Mouse (Mus musculus) embryonic facial prominence, embryonic 15.5 days (tissue): ENCODE results near the gene B4galt3. TPM values are rescaled to one million over a fixed set of nuclear protein-coding genes. Genes with fewer than 3 reads are reported as not detected.

Source experiments
- ATAC-seq: fragments of 200-750 bp; cut with Nextera tagmentation; 2 replicates; pipeline ENCODE4 v1.8.0; 2017; ENCODE audit warnings: low read depth, moderate TSS enrichment; ENCODE audit not compliant: insufficient number of reproducible peaks, low FRiP score, low TSS enrichment
- H3K27ac ChIP-seq: fragments of 300-500 bp; sonication (generic); replicated peaks from 2 replicates; pipeline ENCODE4 v1.5.1; 2015; ENCODE audit warnings: mild to moderate bottlenecking, inconsistent platforms
- H3K27me3 ChIP-seq: fragments of 300-500 bp; sonication (generic); 2 replicates; pipeline ENCODE4 v1.6.1; 2015; ENCODE audit warnings: inconsistent platforms
- H3K36me3 ChIP-seq: fragments of 300-500 bp; sonication (generic); 2 replicates; pipeline ENCODE4 v1.6.1; 2015; ENCODE audit warnings: mild to moderate bottlenecking, inconsistent platforms
- H3K4me1 ChIP-seq: fragments of 300-500 bp; sonication (generic); 2 replicates; pipeline ENCODE4 v1.6.1; 2015; ENCODE audit warnings: inconsistent platforms
- H3K4me2 ChIP-seq: fragments of 300-500 bp; sonication (generic); replicated peaks from 2 replicates; pipeline ENCODE4 v1.6.1; 2015; ENCODE audit warnings: mild to moderate bottlenecking, inconsistent platforms
- H3K4me3 ChIP-seq: fragments of 300-500 bp; sonication (generic); replicated peaks from 2 replicates; pipeline ENCODE4 v1.5.1; 2015; ENCODE audit warnings: mild to moderate bottlenecking, inconsistent platforms
- H3K9ac ChIP-seq: fragments of 300-500 bp; sonication (generic); 2 replicates; pipeline ENCODE4 v1.6.1; 2015; ENCODE audit warnings: inconsistent platforms
- H3K9me3 ChIP-seq: fragments of 300-500 bp; sonication (generic); replicated peaks from 2 replicates; pipeline ENCODE4 v1.6.1; 2016; ENCODE audit warnings: inconsistent platforms
- WGBS: fragments of 180-500 bp; shearing (Covaris S2); methylation state at CpG from one replicate; pipeline ENCODE4 v1.1.7; 2015; 5-methylcytosine and 5-hydroxymethylcytosine counted together
- polyA plus RNA-seq: library from polyadenylated mRNA; unstranded; fragments of >200 nt; fragmentation: Nextera tagmentation; extraction: Ambion mirVana; gene quantifications from 2 replicates; pipeline ENCODE4 v1.2.1, GENCODE M21; 2015

B4galt3 gene
- polyA plus RNA-seq, 1 experiment from 2014 or later, result 86.7 TPM

DNA sequence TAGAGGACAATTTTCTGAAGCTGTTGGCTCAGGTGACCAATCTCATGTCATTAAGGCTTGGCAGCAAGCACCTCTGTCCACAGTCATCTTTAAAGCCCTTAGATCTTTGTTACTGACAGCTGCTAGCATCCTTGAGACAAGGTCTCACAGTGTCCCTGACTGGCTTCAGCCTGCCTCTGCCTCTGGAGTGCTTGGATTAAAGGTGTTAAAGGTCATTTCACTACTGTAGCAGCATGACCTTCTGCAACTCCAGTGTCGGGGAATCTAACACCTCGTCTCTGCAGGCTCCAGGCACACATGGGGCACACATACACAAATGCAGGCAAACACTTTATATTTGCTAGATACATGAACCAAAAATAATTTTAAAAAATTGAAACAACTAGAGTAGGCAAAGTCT, 55.4 kb downstream of the B4galt3 start:
- WGBS, result 87% methylated on average over 2 of the region's 2 CpGs
- Histone ChIP-seq H3K27me3 (no peaks in the 10 kb centered on the region), H3K4me1 (peaks cover 17% of the 10 kb centered on the region), H3K4me3 (no peak overlapping the region), H3K36me3 (no peaks in the 10 kb centered on the region), H3K9me3 (no peaks in the 10 kb centered on the region), H3K9ac (no peak overlapping the region), H3K4me2 (no peak overlapping the region), H3K27ac (no peak overlapping the region)
- no peak for ATAC-seq

Other genes with a start within 250 kb of the B4galt3 start
- 25.6 and 26.1 TPM in 2 replicates for gene Fcgr3, start 205.4 kb upstream of the B4galt3 start, polyA plus RNA-seq
- 14.2 and 28.6 TPM in 2 replicates for gene Cfap126, start 156.4 kb upstream of the B4galt3 start, polyA plus RNA-seq
- gene Sdhc, start 119.7 kb upstream of the B4galt3 start, polyA plus RNA-seq, result 261 and 274 TPM in 2 replicates
- gene Mpz, start 119.6 kb upstream of the B4galt3 start, polyA plus RNA-seq, result 6.8 and 8.5 TPM in 2 replicates
- gene Pcp4l1, start 74.1 kb upstream of the B4galt3 start, polyA plus RNA-seq, result 35.8 and 38.1 TPM in 2 replicates
- gene Nr1i3, start 56.4 kb upstream of the B4galt3 start, polyA plus RNA-seq, result 0.24 and 0.42 TPM in 2 replicates
- gene Tomm40l, start 47.8 kb upstream of the B4galt3 start, polyA plus RNA-seq, result 29.5 and 30.0 TPM in 2 replicates
- gene Apoa2, start 45.3 kb upstream of the B4galt3 start, polyA plus RNA-seq, result 1.3 and 1.9 TPM in 2 replicates
- gene Fcer1g, start 36.0 kb upstream of the B4galt3 start, polyA plus RNA-seq, result 92.7 and 101 TPM in 2 replicates
- 26.0 and 26.6 TPM in 2 replicates for gene Adamts4, start 19.9 kb upstream of the B4galt3 start, polyA plus RNA-seq
- gene Ndufs2, start 18.9 kb upstream of the B4galt3 start, polyA plus RNA-seq, result 217 and 248 TPM in 2 replicates
- 56.9 and 58.2 TPM in 2 replicates for gene Ppox, start 10.9 kb downstream of the B4galt3 start, polyA plus RNA-seq
- 85.1 and 91.1 TPM in 2 replicates for gene Usp21, start 17.7 kb downstream of the B4galt3 start, polyA plus RNA-seq
- 107 and 112 TPM in 2 replicates for gene Ufc1, start 24.7 kb downstream of the B4galt3 start, polyA plus RNA-seq
- 53.2 and 55.1 TPM in 2 replicates for gene Dedd, start 58.8 kb downstream of the B4galt3 start, polyA plus RNA-seq
- gene Nit1, start 75.3 kb downstream of the B4galt3 start, polyA plus RNA-seq, result 41.7 and 44.7 TPM in 2 replicates
- gene Pfdn2, start 75.3 kb downstream of the B4galt3 start, polyA plus RNA-seq, result 95.9 and 105 TPM in 2 replicates
- gene Klhdc9, start 90.5 kb downstream of the B4galt3 start, polyA plus RNA-seq, result 4.5 and 9.1 TPM in 2 replicates
- 39.0 and 43.7 TPM in 2 replicates for gene Nectin4, start 99.8 kb downstream of the B4galt3 start, polyA plus RNA-seq
- 2.6 and 3.1 TPM in 2 replicates for gene Arhgap30, start 118.6 kb downstream of the B4galt3 start, polyA plus RNA-seq
- gene Usf1, start 141.0 kb downstream of the B4galt3 start, polyA plus RNA-seq, result 74.6 and 85.2 TPM in 2 replicates
- gene Tstd1, start 148.5 kb downstream of the B4galt3 start, polyA plus RNA-seq, result 8.1 and 11.8 TPM in 2 replicates
- gene F11r, start 167.2 kb downstream of the B4galt3 start, polyA plus RNA-seq, result 66.5 and 73.3 TPM in 2 replicates
- gene Alyref2, start 233.2 kb downstream of the B4galt3 start, polyA plus RNA-seq, result 16.7 and 16.8 TPM in 2 replicates